Mouse (Mus musculus) heart, embryonic 11.5 days (tissue): ENCODE measurements around the gene Odf3l2. TPM values are rescaled to one million over a fixed set of nuclear protein-coding genes. Genes with fewer than 3 reads are reported as not detected.

Experiments used
- ATAC-seq: fragments of 200-750 bp; cut with Nextera tagmentation; replicated peaks from 2 replicates; pipeline ENCODE4 v1.8.0; 2017; ENCODE audit warnings: moderate library complexity; ENCODE audit not compliant: insufficient number of reproducible peaks, low FRiP score, low TSS enrichment
- H3K27ac ChIP-seq: fragments of 300-500 bp; sonication (generic); 2 replicates; pipeline ENCODE4 v1.5.1; 2014; ENCODE audit warnings: mild to moderate bottlenecking, low read depth, low read length
- H3K27me3 ChIP-seq: fragments of 300-500 bp; sonication (generic); 2 replicates; pipeline ENCODE4 v1.6.1; 2014; ENCODE audit warnings: mild to moderate bottlenecking, low read length, mixed read lengths; ENCODE audit not compliant: control insufficient read depth, insufficient read depth
- H3K36me3 ChIP-seq: fragments of 300-500 bp; sonication (generic); 2 replicates; pipeline ENCODE4 v1.6.1; 2014; ENCODE audit warnings: mild to moderate bottlenecking, low read length, moderate library complexity, mixed read lengths; ENCODE audit not compliant: control insufficient read depth, insufficient read depth
- H3K4me1 ChIP-seq: fragments of 300-500 bp; sonication (generic); 2 replicates; pipeline ENCODE4 v1.6.1; 2014; ENCODE audit warnings: low read length; ENCODE audit not compliant: control insufficient read depth, insufficient read depth
- H3K4me2 ChIP-seq: fragments of 300-500 bp; sonication (generic); 2 replicates; pipeline ENCODE4 v1.6.1; 2014; ENCODE audit warnings: mild to moderate bottlenecking, moderate library complexity
- H3K4me3 ChIP-seq: fragments of 300-500 bp; sonication (generic); 2 replicates; pipeline ENCODE4 v1.5.1; 2014; ENCODE audit warnings: low read depth, low read length
- H3K9ac ChIP-seq: fragments of 300-500 bp; sonication (generic); 2 replicates; pipeline ENCODE4 v1.6.1; 2014; ENCODE audit warnings: mild to moderate bottlenecking, low read depth, low read length, moderate library complexity
- H3K9me3 ChIP-seq: fragments of 300-500 bp; sonication (generic); replicated peaks from 2 replicates; pipeline ENCODE4 v1.6.1; 2016; ENCODE audit warnings: low read length; ENCODE audit not compliant: control insufficient read depth
- WGBS: fragments of 180-500 bp; shearing (Covaris S2); extraction: QIAGEN DNeasy Blood & Tissue Kit; methylation state at CpG from one replicate; pipeline ENCODE4 v1.1.7; 2014; ENCODE audit not compliant: insufficient replicate concordance; 5-methylcytosine and 5-hydroxymethylcytosine counted together
- polyA plus RNA-seq: library from polyadenylated mRNA; unstranded; fragments of >200 nt; fragmentation: Nextera tagmentation; extraction: Ambion mirVana; gene quantifications from 2 replicates; pipeline ENCODE4 v1.2.1, GENCODE M21; 2014

Odf3l2 gene
- polyA plus RNA-seq, result not detected in 2 replicates

DNA sequence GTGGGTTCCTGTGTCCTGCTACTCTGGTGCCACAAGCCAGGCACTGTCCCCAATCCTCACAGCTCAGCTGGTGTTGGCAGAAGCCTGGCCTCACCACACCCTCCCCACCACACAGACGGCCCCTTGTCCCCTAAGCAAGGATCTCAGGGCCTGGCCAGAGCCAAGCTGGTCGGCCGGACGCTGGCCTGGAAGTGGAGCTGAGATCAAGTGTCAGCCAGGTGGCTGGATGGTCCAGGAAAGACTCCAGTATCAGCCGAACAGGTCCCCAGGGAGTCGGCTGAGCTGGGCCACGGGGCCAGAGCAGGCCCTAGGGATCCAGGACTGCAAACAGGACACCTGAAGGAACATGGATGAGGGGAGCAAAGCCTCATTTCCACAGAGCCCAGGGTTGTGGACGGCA, at the start of gene Odf3l2:
Gene Odf3l2 (minus strand): TSS at position 28 of the 400 bp plus-strand sequence.
- no peak within 1 kb of the TSS for H3K4me2 ChIP-seq
- no peaks in the 10 kb centered on the region for H3K36me3 ChIP-seq
- H3K9ac ChIP-seq, result no peak within 1 kb of the TSS
- no peaks in the 10 kb centered on the region for H3K4me1 ChIP-seq
- H3K4me3 ChIP-seq, result no peak within 1 kb of the TSS
- ATAC-seq, result no peak
- H3K9me3 ChIP-seq, result no peaks in the 10 kb centered on the region
- WGBS, result 60% methylated on average over 8 of the region's 8 CpGs
- no peak within 1 kb of the TSS for H3K27ac ChIP-seq
- H3K27me3 ChIP-seq, result no peaks in the 10 kb centered on the region

GRCm38 (mm10) chr10:79694379-79694655, 48.8 kb upstream of the Odf3l2 start:
- no peak for ATAC-seq
- H3K9me3 ChIP-seq, result no peaks in the 10 kb centered on the region; the same call in 1 of the 2 replicates
- H3K4me1 ChIP-seq, result peaks cover 16% of the 10 kb centered on the region
- H3K27ac ChIP-seq, result no peak overlapping the region
- no peak overlapping the region for H3K4me3 ChIP-seq
- WGBS, result 75% methylated on average over 6 of the region's 6 CpGs
- no peak overlapping the region for H3K4me2 ChIP-seq
- peaks cover 4% of the 10 kb centered on the region; the same call in 1 of the 2 replicates for H3K36me3 ChIP-seq
- H3K9ac ChIP-seq, result no peak overlapping the region
- no peaks in the 10 kb centered on the region for H3K27me3 ChIP-seq

GRCm38 (mm10) chr10:79693580-79694378, 48.2 kb upstream of the Odf3l2 start:
- H3K4me2 ChIP-seq, result no peak overlapping the region
- H3K9ac ChIP-seq, result no peak overlapping the region
- no peak overlapping the region for H3K27ac ChIP-seq
- H3K9me3 ChIP-seq, result no peaks in the 10 kb centered on the region; the same call in 1 of the 2 replicates
- no peak overlapping the region for H3K4me3 ChIP-seq
- no peak for ATAC-seq
- H3K27me3 ChIP-seq, result no peaks in the 10 kb centered on the region
- peaks cover 16% of the 10 kb centered on the region for H3K4me1 ChIP-seq
- peaks cover 8% of the 10 kb centered on the region; the same call in 1 of the 2 replicates for H3K36me3 ChIP-seq
- WGBS, result 69% methylated on average over 12 of the region's 12 CpGs

GRCm38 (mm10) chr10:79691986-79692548, 46.5 kb upstream of the Odf3l2 start:
- ATAC-seq, result no peak
- 90% methylated on average over 2 of the region's 2 CpGs for WGBS

GRCm38 (mm10) chr10:79689178-79689577, 43.6 kb upstream of the Odf3l2 start:
- no peak overlapping the region for H3K9ac ChIP-seq
- 90% methylated on average over 3 of the region's 3 CpGs for WGBS
- H3K27ac ChIP-seq, result no peak overlapping the region
- ATAC-seq, result no peak
- H3K36me3 ChIP-seq, result peaks cover 48% of the 10 kb centered on the region
- H3K4me2 ChIP-seq, result no peak overlapping the region
- H3K9me3 ChIP-seq, result no peaks in the 10 kb centered on the region; the same call in 1 of the 2 replicates
- H3K27me3 ChIP-seq, result no peaks in the 10 kb centered on the region
- no peak overlapping the region for H3K4me3 ChIP-seq
- H3K4me1 ChIP-seq, result peaks cover 18% of the 10 kb centered on the region

More at GRCm38 (mm10) chr10:79691986-79692548, 46.5 kb upstream of the Odf3l2 start:
- Histone ChIP-seq H3K4me3 (no peak overlapping the region), H3K36me3 (peaks cover 22% of the 10 kb centered on the region), H3K9ac (no peak overlapping the region), H3K27ac (no peak overlapping the region), H3K9me3 (no peaks in the 10 kb centered on the region; the same call in 1 of the 2 replicates), H3K4me1 (peaks cover 18% of the 10 kb centered on the region), H3K4me2 (no peak overlapping the region), H3K27me3 (no peaks in the 10 kb centered on the region)

DNA sequence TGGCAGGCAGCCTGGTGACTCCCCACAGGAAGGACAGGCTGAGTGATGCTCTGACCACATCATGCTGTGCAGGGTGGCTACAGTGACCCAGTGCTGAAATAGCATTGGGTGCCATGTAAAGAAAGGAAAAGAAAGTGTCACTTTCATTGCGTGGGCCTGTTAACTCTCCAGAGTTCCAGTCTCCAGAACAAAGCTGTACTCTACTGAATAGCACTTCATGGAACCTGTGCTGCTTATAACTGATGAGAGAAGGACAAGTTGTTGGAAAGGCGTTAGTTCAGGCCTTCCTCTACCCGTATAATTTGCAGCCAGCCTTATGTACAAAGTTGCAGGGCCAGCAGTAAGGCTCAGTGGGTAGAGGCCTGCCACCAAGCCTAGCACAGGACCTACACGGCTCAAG, 43.2 kb upstream of the Odf3l2 start, which contains the start of gene Gzmm:
Gene Gzmm (plus strand): TSS at position 301 of the 400 bp plus-strand sequence.
- H3K36me3 ChIP-seq, result peaks cover 48% of the 10 kb centered on the region
- peaks cover 22% of the 10 kb centered on the region for H3K4me1 ChIP-seq
- WGBS, result 81% methylated on average over 4 of the region's 4 CpGs
- H3K4me2 ChIP-seq, result no peak within 1 kb of the TSS
- H3K4me3 ChIP-seq, result no peak within 1 kb of the TSS
- H3K9ac ChIP-seq, result no peak within 1 kb of the TSS
- no peaks in the 10 kb centered on the region; the same call in 1 of the 2 replicates for H3K9me3 ChIP-seq
- no peaks in the 10 kb centered on the region for H3K27me3 ChIP-seq
- ATAC-seq, result no peak
- H3K27ac ChIP-seq, result no peak within 1 kb of the TSS

DNA sequence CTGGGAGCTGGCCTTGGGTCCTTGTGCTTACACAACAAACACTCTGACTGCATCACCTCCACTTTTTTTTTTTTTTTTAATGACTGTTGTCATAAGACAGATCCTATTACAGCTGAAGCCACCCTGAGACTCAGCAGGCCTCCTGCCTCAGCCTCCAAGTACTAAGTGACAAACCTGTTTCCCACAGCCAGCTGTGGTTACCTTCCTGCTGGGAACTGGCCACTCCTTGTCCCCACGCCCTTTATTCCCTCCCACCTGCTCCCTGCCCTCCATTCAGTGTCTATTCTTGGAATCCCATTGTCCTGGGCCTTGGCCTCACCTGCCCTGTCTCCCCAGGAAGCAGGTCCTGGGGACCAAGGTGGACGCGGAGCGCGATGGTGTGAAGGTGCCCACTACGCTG, 42.0 kb upstream of the Odf3l2 start:
- Histone ChIP-seq H3K9ac (no peak overlapping the region), H3K4me3 (no peak overlapping the region), H3K4me2 (no peak overlapping the region), H3K27ac (no peak overlapping the region), H3K9me3 (no peaks in the 10 kb centered on the region; the same call in 1 of the 2 replicates), H3K36me3 (peaks cover 48% of the 10 kb centered on the region), H3K4me1 (peaks cover 31% of the 10 kb centered on the region), H3K27me3 (no peaks in the 10 kb centered on the region)
- 92% methylated on average over 6 of the region's 6 CpGs for WGBS
- no peak for ATAC-seq

GRCm38 (mm10) chr10:79686691-79687090, 41.2 kb upstream of the Odf3l2 start:
- Histone ChIP-seq H3K9me3 (no peaks in the 10 kb centered on the region), H3K4me1 (peaks cover 31% of the 10 kb centered on the region), H3K27me3 (no peaks in the 10 kb centered on the region), H3K27ac (peak overlapping the region; percentile 46), H3K4me2 (peak overlapping the region; percentile 4; the same call in 1 of the 2 replicates), H3K4me3 (no peak overlapping the region), H3K36me3 (peaks cover 44% of the 10 kb centered on the region), H3K9ac (no peak overlapping the region)
- ATAC-seq, result no peak
- WGBS, result 78% methylated on average over 1 of the region's 1 CpGs
